Mouse (Mus musculus) forebrain, embryonic 14.5 days (tissue): ENCODE measurements around the gene 3110009E18Rik. TPM values are rescaled to one million over a fixed set of nuclear protein-coding genes. Genes with fewer than 3 reads are reported as not detected.
A peak's percentile ranks its signal among the peaks of the same experiment; 100 is the strongest.

Source experiments
- ATAC-seq: fragments of 200-750 bp; cut with Nextera tagmentation; 2 replicates; pipeline ENCODE4 v1.8.0; 2017; ENCODE audit warnings: mild to moderate bottlenecking, moderate library complexity
- DNase-seq: peaks from one replicate; pipeline ENCODE4 v3.0.0-alpha.2; 2015; ENCODE audit warnings: low spot score
- H3K27ac ChIP-seq: fragments of 300-500 bp; sonication (generic); 2 replicates; pipeline ENCODE4 v1.5.1; 2014; ENCODE audit warnings: low read depth, mild to moderate bottlenecking, control low read depth, low read length, moderate library complexity
- H3K27me3 ChIP-seq: fragments of 300-500 bp; sonication (generic); replicated peaks from 2 replicates; pipeline ENCODE4 v1.6.1; 2014; ENCODE audit warnings: low read length, control low read depth, mixed read lengths; ENCODE audit not compliant: control insufficient read depth, insufficient read depth
- H3K36me3 ChIP-seq: fragments of 300-500 bp; sonication (generic); 2 replicates; pipeline ENCODE4 v1.6.1; 2014; ENCODE audit warnings: low read length, control low read depth; ENCODE audit not compliant: control insufficient read depth, insufficient read depth
- H3K4me1 ChIP-seq: fragments of 300-500 bp; sonication (generic); 2 replicates; pipeline ENCODE4 v1.6.1; 2014; ENCODE audit warnings: antibody characterized with exemption, low read length, control low read depth; ENCODE audit not compliant: control insufficient read depth, insufficient read depth
- H3K4me2 ChIP-seq: fragments of 300-500 bp; sonication (generic); 2 replicates; pipeline ENCODE4 v1.6.1; 2014; ENCODE audit warnings: mild to moderate bottlenecking, control low read depth, low read length
- H3K4me3 ChIP-seq: fragments of 300-500 bp; sonication (generic); 2 replicates; pipeline ENCODE4 v1.5.1; 2014; ENCODE audit warnings: low read depth, low read length, control low read depth
- H3K9ac ChIP-seq: fragments of 300-500 bp; sonication (generic); 2 replicates; pipeline ENCODE4 v1.6.1; 2014; ENCODE audit warnings: mild to moderate bottlenecking, low read length, control low read depth, moderate library complexity
- H3K9me3 ChIP-seq: fragments of 300-500 bp; sonication (generic); replicated peaks from 2 replicates; pipeline ENCODE4 v1.6.1; 2016; ENCODE audit warnings: low read length, control low read depth, mixed read lengths; ENCODE audit not compliant: control insufficient read depth
- WGBS: fragments of 180-500 bp; shearing (Covaris S2); extraction: QIAGEN DNeasy Blood & Tissue Kit; methylation state at CpG from one replicate; pipeline ENCODE4 v1.1.7; 2014; 5-methylcytosine and 5-hydroxymethylcytosine counted together
- polyA plus RNA-seq: library from polyadenylated mRNA; unstranded; fragments of >200 nt; fragmentation: Nextera tagmentation; extraction: Ambion mirVana; gene quantifications from 2 replicates; pipeline ENCODE4 v1.2.1, GENCODE M21; 2014

Gene 3110009E18Rik
- polyA plus RNA-seq, 1 experiment from 2014 or later: 27.3 TPM

DNA sequence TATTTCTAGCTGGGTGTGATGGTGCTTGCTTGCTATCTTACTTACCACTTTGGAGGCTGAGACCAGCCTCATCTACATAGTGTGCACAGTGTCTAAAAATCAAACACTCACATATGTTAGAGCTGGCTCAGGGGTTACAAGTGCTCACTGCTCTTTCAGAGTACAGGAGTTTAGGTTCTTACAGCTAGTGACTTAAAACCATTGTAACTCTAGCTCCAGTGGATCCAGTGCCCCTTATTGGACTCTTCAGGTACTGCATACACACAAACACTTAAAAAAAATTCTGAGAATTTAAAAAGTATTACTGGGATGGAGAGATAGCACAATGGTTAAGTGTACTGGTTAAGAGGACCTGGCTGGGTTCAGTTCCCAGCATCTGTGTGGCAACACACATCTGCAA is 26.0 kb downstream of the 3110009E18Rik start:
- Histone ChIP-seq H3K4me1 (peaks cover 9% of the 10 kb centered on the region), H3K4me2 (no peak overlapping the region), H3K27ac (no peak overlapping the region), H3K9me3 (no peaks in the 10 kb centered on the region), H3K27me3 (no peaks in the 10 kb centered on the region), H3K36me3 (no peaks in the 10 kb centered on the region), H3K4me3 (no peak overlapping the region), H3K9ac (no peak overlapping the region)
- ATAC-seq: no peak
- peak; percentile 16 for DNase-seq

- Histone ChIP-seq H3K9me3 (no peaks in the 10 kb centered on the region), H3K4me2 (no peak overlapping the region), H3K27me3 (no peaks in the 10 kb centered on the region), H3K27ac (no peak overlapping the region), H3K36me3 (no peaks in the 10 kb centered on the region), H3K4me1 (no peaks in the 10 kb centered on the region), H3K9ac (no peak overlapping the region), H3K4me3 (no peak overlapping the region)
- no peak for ATAC-seq
- DNase-seq: peak; percentile 45
Measured at GRCm38 (mm10) chr1:120154232-120154631, 33.2 kb downstream of the 3110009E18Rik start.

DNA sequence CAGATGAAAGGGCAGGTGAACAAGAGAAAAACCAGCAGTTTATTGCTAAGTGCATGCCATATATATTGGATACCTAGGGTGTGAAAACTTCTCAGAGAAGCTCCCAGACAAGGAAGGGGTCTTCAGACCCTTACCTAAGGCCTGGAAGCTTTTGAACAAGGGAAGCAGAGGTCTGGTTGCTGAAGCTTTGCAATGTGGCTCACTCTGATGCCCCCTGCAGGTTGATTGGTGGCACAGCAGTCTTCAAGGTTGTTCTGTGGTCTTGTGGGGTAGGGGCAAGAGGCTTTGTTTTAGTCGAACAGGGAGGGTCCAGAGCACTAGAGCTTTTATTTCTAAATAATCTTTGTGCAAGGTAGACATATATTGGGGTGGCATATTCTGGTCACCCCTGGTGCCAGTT is 34.3 kb downstream of the 3110009E18Rik start:
- ATAC-seq (no peak), DNase-seq (peak; percentile 64)
- no peak overlapping the region for H3K27ac ChIP-seq
- WGBS: 15% methylated on average over 1 of the region's 1 CpGs
- no peak overlapping the region for H3K9ac ChIP-seq
- no peak overlapping the region for H3K4me2 ChIP-seq
- no peak overlapping the region for H3K4me3 ChIP-seq
- H3K4me1 ChIP-seq: no peaks in the 10 kb centered on the region
- no peaks in the 10 kb centered on the region for H3K36me3 ChIP-seq
- H3K27me3 ChIP-seq: no peaks in the 10 kb centered on the region
- H3K9me3 ChIP-seq: no peaks in the 10 kb centered on the region

DNA sequence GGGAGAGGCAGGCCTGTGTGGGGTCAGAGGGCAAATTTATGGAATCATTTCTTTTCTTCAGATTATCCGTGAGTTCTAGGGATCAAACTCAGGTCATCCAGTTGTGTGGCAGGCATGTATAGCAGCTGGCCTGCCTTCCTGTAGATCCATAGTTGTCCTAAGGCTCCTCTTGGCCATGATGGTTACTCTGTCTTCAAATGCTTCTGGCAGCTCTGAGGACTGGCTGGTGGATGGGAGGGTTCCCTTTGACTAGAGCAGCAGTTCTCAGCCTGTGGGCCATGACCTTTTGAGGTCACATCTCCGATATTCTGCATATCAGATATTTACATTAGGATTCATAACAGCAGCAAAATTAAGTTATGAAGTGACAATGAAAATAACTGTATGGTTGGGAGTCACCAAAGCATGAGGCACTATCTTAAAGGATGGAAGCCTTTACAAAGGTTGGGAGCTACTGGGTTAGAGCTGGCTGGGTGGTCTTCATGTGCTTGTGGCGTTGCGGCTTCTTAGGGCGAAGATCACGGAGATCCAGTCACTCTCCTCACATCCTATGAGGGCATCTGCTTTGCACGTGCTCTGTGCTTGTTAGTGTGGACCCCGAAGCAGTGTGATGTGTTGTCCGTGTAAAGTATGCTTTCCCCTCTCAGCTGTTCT is 37.6 kb downstream of the 3110009E18Rik start:
- Histone ChIP-seq H3K4me1 (no peaks in the 10 kb centered on the region), H3K36me3 (no peaks in the 10 kb centered on the region), H3K4me3 (no peak overlapping the region), H3K27ac (no peak overlapping the region), H3K9ac (no peak overlapping the region), H3K9me3 (no peaks in the 10 kb centered on the region), H3K4me2 (no peak overlapping the region), H3K27me3 (no peaks in the 10 kb centered on the region)
- no peak for ATAC-seq
- 88% methylated on average over 9 of the region's 9 CpGs for WGBS
- DNase-seq: no peak

DNA sequence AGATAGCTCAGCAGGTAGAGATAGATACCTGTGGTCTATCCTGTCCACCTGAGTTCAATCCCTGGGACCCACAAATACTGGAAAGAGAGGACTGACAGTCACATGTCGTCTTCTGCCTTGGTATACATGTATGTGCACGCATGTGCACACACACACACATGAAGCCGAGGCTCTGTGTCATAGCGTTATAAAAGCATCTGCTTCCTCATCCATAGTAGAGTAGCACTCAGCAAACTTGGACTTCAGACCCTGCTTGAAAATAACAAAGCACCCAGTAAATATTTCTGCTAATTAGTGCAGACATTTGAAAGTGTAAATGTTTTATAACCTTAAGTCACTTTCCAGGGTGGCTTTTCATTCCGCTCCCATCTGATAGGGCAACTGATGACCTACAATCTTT is 40.5 kb downstream of the 3110009E18Rik start:
- 94% methylated on average over 5 of the region's 5 CpGs for WGBS
- no peak overlapping the region for H3K27ac ChIP-seq
- H3K4me3 ChIP-seq: no peak overlapping the region
- H3K4me1 ChIP-seq: no peaks in the 10 kb centered on the region
- H3K4me2 ChIP-seq: no peak overlapping the region
- DNase-seq (no peak), ATAC-seq (no peak)
- no peaks in the 10 kb centered on the region for H3K27me3 ChIP-seq
- no peaks in the 10 kb centered on the region for H3K9me3 ChIP-seq
- no peaks in the 10 kb centered on the region for H3K36me3 ChIP-seq
- H3K9ac ChIP-seq: no peak overlapping the region

DNA sequence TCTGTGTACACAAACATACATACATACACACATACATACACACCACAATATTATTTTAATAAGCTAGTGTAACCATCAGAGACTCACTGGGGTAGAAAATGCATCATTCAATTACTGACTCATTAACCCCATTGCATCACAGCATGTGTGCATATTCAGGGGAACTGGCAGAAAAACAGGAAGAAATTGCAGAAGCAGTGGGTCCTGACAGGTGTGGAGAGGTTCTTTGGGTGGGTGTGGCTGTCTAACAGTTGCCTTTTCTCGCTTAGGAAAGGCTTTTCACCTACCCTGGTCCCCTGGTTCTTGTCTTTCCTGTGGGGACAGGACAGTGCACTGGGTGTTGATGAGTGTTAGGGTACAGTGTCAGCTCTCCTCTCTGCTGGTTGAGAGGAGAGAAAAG is 41.6 kb downstream of the 3110009E18Rik start:
- Histone ChIP-seq H3K27ac (no peak overlapping the region), H3K4me1 (no peaks in the 10 kb centered on the region), H3K27me3 (no peaks in the 10 kb centered on the region), H3K9ac (no peak overlapping the region), H3K36me3 (no peaks in the 10 kb centered on the region), H3K9me3 (no peaks in the 10 kb centered on the region), H3K4me3 (no peak overlapping the region), H3K4me2 (no peak overlapping the region)
- DNase-seq: no peak
- WGBS: 47% methylated on average over 1 of the region's 1 CpGs
- no peak for ATAC-seq

DNA sequence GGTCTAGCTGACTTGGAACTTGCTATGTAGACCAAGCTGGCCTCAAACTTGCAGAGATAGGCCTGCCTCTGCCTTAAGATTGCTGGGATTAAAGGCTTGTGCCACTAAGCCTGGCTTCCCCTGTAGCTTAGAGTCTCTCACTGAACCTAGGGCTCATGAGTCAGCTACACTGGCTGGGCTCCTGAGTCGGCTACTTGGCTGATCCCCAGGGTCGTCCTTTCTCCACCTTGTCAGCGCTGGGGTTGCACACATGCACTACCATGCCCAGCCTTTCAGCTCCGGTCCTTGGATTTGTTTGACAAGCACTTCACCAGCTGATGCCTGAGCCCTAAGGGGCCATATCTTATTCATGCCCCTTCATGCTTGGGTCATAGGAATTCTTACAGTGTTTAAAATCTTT is 47.0 kb downstream of the 3110009E18Rik start:
- Histone ChIP-seq H3K27me3 (no peaks in the 10 kb centered on the region), H3K4me1 (no peaks in the 10 kb centered on the region), H3K4me3 (no peak overlapping the region), H3K27ac (no peak overlapping the region), H3K4me2 (no peak overlapping the region), H3K9me3 (no peaks in the 10 kb centered on the region), H3K9ac (no peak overlapping the region), H3K36me3 (no peaks in the 10 kb centered on the region)
- DNase-seq: no peak
- WGBS: 83% methylated on average over 4 of the region's 4 CpGs
- no peak for ATAC-seq

GRCm38 (mm10) chr1:120168674-120169073 is 47.7 kb downstream of the 3110009E18Rik start:
- WGBS: 90% methylated on average over 7 of the region's 7 CpGs
- Histone ChIP-seq H3K9me3 (no peaks in the 10 kb centered on the region), H3K27me3 (no peaks in the 10 kb centered on the region)

GRCm38 (mm10) chr1:120170307-120170706 is 49.3 kb downstream of the 3110009E18Rik start:
- Histone ChIP-seq H3K4me2 (no peak overlapping the region), H3K9me3 (no peaks in the 10 kb centered on the region), H3K36me3 (no peaks in the 10 kb centered on the region), H3K27me3 (no peaks in the 10 kb centered on the region), H3K27ac (no peak overlapping the region), H3K4me3 (no peak overlapping the region), H3K4me1 (no peaks in the 10 kb centered on the region), H3K9ac (no peak overlapping the region)
- no peak for DNase-seq
- WGBS: 89% methylated on average over 7 of the region's 7 CpGs
- ATAC-seq: no peak

More at GRCm38 (mm10) chr1:120168674-120169073, 47.7 kb downstream of the 3110009E18Rik start:
- no peak overlapping the region for H3K4me2 ChIP-seq
- H3K4me1 ChIP-seq: no peaks in the 10 kb centered on the region
- no peaks in the 10 kb centered on the region for H3K36me3 ChIP-seq
- ATAC-seq (no peak), DNase-seq (no peak)
- H3K27ac ChIP-seq: no peak overlapping the region
- H3K9ac ChIP-seq: no peak overlapping the region
- no peak overlapping the region for H3K4me3 ChIP-seq
